Mouse (Mus musculus) right cerebral cortex, adult 2 months (tissue): Measurements from ENCODE around the gene Ablim1.
A peak's percentile ranks its signal among the peaks of the same experiment; 100 is the strongest.

ENCODE experiments used
- DNase-seq, 2 experiments: peaks; one replicate each; pipeline ENCODE4 v3.0.0; 2021 to 2022; ENCODE audit warnings: low spot score in 2 of 2

Gene Ablim1

DNA sequence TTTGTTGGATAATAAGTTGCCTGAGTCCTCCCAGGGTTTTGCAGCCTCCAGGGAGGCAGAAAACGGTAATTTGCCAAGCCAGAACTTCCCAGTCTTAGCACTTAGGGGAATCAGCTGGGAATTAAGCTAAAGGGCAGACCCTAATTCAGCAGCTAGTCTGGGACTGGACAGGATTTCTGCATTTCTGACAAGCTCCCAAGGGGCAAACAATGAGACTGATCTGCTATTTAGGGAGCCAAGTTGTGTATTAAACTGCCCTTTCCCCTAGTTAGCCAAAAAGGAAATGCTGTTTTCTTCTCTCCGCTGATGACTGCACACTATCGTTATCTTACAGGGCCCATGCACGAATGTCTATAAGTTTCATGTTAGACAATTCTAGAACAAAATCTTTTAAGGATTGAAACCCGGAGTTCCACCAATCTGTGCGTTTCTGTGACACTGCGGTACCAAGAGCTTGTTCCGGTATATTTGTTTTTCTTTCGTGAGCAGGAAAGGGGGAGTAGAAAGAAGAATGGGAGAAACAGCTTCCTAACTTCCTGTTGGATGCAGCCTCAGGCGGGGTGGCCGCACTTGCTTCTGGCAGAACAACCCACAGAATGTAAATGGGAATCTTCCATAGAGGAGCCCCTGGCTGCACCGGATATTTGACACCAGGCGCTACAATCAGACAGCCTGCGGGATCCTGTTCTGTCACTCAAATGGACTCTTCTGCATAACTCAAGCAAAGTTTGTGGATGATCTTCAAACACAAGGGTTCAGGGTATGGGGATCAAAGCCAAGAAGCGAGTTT is 297.5 kb downstream of the Ablim1 start:
- DNase-seq: no peak

DNA sequence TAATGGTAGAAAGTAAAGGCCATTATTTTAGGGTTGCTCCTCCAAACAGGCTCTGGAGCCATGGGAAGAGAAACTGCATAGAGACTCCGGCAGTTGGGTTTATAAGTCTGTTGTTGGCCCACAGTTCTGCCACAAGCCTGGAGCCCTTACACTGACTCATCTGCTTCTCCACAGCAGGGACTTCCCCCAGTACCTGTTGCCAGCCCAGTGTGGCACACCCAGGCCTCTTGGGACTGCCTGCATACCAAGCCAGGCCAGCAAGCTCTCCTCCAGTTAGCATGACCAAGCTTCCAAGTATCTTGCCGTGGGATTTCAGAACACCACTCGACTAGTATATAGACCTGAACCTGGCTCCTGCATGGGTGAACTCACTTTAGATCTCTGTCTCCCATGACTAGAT is 299.9 kb downstream of the Ablim1 start:
- DNase-seq: no peak

DNA sequence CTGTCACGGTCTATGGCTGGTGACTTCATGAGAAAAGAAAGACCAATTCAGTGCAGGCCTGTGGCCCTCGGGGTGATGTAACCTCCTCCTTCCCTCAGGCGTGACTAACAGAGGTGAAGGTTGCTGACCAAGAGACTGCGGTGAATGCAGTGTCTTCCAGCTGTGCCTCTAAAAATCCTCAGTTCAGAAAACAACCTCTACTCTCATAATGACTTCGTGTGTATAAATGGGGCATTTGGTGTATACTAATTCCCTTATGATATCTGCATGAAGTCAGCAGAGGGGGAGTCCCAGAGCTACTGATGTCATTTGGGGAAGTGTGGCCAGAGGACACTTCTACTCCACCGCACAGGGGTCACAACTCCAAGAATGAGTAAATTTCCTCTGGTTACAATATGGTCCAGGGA is 301.4 kb downstream of the Ablim1 start:
- no peak for DNase-seq

DNA sequence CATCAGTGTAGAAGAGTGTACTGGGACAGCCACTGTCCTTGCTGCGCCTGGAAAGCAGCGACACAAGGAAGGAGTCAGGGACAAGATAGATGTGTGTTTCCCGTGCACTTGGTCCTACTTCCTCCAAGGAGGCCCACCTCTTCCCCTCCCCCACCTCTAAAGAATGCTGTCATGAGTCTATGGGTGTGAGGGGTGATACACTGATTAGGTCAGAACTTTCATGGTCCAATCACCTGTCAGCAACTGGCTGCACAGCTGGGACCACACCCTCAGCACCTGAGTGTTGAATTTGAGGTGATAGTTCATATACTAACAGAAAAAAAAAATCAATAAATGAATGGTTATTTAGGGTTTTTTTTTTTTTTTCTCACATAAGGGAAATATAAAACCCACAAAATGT is 302.7 kb downstream of the Ablim1 start:
- no peak for DNase-seq

DNA sequence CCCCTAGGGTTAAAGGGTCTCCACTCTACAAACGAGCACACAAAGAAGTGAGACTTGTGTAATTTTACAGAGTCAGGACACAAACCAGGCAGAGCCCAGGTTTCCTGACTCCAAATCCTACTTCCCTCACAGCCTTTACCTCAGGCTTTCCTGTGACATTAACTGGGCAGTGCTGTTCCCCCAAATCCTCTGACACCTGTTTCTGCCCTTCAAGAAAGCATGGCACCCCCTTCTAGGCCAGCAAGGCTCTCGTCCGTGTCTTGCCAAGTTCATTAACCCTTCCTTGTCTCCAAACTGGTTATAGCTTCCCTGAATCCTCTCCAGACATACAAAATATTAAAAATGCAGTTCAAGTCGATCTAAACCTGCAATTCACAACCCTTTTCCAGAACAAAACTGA is 304.7 kb downstream of the Ablim1 start:
- no peak for DNase-seq

DNA sequence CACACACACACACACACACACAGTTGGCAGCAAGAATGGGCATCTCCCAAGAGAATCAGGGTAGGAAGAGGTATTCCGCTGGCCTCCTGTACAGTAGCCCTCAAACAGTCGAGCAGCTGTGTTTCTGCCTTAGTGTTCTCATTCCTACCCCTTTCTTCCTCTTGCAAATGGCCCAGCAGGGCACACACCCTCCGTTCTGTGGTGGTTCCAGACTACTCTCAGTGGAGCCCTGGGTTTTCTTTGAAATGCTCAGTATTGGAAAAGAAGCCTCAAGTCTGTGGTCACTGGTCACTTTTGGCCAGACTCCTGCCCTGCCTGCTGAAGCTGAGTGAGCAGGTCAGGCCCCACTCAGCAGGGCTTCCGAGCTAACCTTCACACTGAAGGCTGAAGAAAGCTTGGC is 305.1 kb downstream of the Ablim1 start:
- DNase-seq: no peak

DNA sequence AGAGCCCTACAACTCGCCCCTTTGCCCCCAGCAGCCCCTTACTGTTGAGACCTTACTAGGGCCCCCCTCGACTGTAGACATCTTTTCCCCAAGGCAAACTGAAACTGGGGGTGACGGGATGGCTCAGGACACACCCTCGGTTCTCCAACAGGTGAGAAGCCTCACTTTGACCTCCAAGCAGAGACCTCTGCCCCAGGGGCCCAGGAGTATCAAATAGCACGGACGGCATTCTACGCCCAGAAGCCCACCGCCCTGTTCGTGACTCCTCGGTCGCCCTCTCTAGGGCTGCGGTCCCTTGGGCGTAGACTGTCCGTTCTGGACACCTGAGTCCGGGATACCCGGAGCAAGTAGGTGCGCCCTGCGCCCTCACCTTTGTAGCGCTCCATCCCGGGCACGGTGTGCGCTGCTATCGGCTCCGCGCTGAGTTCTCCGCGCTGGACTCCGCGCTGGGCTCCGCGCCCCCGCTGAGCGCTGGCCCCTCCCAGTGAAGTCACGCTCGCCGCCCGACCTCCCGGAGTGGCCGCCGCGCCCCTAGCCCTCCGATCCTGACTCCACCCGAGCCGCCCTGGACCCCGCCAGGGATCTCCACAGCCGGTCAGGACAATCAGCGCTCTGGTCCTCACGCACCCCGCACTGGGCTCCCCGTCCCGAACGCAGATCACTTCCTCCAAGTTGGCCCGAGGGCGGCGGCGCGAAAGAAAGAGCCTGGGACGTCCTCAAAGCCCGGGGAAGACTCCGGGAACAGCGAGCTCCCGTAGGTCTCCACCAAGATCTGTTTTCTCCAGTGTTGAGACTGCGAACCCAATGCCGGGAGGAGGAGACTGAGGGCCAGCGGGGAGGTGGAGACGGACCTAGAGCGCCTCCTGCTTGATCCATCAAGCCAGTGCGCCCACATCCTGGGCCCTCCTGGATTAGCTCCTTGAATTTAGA is 306.7 kb downstream of the Ablim1 start, which contains the start of gene Afap1l2:
Afap1l2 (minus strand) TSS at position 448 of the 930 bp plus-strand sequence.
- peak; percentile 27 to 42 for DNase-seq

DNA sequence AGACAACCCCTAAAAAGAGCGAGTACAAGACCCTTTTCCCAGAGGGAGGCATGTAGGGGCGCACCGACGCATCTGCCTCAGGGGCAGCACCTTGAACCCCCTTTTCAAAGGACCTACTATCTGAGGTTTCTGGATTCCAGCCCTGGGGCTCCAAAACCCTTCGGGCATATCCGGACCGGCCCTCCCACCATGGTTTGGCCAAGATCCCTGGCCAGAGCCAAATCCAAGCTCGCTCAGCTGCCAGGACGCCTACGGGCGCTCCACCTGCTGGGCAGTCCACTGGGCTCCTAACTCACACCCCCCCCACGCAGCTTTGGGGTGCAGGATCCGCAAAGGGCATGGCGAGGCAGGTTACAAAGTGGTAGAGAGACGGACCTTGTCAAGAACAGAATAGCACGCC is 307.4 kb downstream of the Ablim1 start:
- DNase-seq: peak; percentile 17 to 40

DNA sequence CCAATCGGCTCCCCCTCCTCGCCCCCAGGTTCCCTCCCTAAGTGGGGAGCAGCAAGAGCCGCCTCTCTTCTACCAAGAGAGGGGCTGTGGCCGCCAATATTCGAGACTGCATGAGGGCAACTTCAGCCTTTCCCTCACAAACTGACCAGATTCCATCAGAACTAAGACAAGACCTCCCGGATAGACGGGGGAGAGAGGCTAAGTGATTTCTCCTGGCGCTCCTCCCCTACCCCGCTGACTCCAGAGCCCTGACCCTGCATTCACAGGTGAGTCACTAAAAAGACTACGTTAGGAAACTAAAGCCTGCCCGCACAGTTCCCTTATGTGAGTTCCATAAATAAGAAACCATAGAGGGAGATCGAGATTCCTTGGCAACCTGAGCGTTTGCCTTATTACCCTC is 307.9 kb downstream of the Ablim1 start:
- DNase-seq: no peak

DNA sequence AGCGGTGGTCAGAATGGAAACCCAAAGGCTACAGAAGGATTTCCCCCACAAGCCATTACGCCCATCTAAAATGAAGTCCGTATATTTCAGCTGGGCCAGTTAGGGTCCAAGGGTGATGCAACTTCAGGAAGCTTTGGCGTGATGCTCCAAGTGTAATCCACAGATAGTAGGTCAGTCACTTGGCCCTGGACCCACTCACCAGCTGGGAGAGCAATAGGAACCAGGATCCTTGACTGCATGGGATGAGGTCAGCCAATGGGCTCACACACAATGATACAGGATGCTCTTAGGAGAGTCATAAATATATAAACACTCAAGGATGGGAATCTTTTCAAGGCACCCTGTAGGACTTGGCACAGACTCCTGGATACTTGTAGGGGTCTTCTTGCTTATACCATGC is 309.7 kb downstream of the Ablim1 start:
- no peak for DNase-seq

DNA sequence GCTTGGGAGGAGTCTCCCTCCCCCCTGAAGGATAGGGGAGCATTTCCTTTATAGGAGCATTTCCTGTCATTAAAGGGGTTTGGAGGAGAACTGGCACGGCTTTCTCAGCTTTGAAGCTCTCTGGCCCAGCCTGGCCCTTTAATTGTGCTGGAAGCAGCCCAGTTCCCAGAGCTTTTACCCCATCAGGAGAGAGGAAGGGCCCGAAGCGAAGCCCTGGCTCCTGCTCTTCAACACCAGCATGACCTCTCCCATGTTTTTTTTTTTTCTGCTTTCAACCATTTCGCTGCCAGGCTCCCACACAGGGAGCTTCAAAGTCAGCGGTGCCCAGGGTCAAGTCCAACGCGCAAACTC is 311.3 kb downstream of the Ablim1 start:
- DNase-seq: no peak

DNA sequence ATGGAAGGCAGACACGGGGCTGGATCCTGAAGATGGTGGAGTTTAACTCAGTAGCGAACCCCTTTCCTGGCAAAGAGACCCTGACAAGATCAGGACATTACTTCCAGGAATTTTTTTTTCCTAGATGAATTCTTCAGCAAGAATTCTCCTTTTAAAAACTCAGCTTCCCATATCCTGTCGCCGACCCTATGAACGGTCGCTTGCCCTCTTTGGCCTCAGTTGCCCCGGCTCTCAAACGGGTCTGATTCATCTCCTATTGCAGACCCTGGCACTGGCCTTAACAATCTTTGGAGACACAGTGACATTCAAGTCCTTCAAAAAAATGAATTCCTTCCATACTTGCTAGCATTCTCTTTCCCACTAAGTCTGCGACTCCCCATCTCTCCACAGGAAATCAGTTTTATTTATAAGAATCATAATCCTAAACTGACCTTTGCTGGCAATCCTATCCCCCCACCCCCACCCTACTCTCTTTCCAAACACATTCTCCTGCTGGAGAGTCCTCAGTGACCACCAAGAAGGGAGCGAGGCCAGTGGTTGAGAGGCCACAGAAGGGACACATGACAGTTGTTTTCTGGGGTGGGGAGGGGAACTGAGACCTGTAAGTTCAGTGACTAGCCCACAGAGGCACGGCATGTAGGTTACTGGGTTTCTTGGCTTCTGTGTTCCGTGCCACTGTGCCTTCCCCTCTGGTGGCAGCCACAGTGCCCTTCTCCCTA is 311.8 kb downstream of the Ablim1 start:
- no peak for DNase-seq

DNA sequence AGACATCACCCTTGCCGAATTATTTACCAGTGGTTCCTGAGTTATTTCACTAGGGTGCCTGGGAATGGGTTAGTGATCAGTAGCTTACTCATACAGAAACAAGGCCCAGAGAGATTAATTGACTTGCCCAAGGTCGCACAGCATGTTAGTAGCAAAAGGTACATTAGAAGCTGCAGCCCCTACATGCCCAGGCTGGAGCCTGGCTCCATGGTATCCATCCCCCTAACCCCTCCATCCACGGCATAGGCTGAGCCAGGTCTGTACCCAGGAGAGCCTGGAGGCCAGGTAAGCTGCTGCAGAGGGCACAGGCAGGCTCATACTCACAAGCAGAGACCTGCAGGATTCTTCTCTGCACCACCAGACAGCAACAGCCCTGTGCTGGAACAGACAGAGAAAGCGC is 312.8 kb downstream of the Ablim1 start:
- no peak for DNase-seq

DNA sequence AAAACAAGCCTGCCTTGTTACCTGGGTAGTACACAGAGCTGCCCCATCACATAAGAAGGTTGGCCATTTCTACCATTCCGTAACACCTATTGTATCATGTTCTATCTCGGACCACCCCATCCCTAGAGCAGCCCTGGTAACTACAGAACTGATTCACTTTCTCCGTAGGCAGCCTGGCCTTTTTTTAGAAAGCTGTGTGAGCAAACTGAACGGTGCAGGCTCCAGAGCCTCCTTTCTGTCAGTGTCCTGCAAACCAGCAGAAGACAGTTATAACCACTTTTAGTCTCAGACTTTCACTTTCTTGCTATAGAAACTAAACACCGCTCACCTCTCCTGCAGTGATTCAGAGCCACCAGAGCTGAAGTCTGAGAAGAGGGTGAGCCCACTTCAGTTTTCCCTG is 314.1 kb downstream of the Ablim1 start:
- DNase-seq: no peak

DNA sequence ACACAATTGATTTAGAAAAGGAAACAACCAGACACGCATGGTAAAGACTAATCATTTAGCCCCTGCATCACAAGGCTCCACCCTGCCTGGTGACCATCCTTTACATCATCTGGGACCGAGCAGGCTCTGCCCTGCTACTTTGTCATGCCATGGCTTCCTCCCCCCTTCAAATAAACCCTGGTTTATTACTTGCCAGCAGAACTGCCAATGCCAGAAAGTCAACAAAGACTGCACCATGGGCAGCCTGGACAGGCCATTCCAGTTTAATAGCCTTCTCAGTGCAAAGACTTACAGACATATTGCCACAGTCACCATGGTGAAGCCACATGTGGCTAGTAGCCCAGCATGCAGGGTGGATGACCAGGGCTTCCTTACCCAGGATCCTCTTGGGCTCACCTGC is 314.9 kb downstream of the Ablim1 start:
- DNase-seq: no peak

DNA sequence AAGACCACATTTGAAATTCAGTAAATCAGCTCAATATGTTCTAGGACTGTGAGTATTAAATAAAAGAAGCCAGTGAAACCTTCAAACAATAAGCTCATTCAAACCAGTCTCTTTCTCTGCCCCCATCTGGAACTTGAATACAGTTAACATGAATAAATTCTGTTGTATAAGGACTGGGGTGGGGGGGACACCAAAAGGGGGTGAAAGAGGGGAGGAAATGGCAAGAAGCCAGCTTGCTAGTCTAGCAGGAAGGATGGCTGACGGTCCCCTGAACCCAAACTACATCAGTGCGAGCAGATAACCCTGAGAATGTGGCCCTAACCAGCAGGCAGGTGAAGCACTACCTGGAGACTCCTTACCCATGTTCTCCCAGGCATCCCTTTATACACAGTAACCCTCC is 315.8 kb downstream of the Ablim1 start:
- no peak for DNase-seq

DNA sequence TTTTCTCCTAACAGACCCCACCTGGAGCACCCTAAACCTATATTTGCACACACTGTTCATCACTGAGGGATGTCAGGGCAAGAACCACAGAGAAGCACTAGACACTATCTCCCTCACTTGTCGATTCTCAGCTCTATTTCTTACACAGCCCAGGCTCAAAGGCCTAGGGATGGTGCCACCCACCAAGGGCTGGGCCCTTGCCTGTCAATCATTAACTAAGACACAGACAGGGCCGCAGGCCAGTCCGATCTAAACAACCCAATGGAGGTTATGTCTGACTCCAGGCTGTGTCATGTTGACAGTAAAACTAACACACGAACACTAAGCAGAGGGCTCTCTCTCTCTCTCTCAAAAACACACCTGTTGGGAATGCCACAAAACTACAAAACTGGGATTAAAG is 316.4 kb downstream of the Ablim1 start:
- no peak for DNase-seq

DNA sequence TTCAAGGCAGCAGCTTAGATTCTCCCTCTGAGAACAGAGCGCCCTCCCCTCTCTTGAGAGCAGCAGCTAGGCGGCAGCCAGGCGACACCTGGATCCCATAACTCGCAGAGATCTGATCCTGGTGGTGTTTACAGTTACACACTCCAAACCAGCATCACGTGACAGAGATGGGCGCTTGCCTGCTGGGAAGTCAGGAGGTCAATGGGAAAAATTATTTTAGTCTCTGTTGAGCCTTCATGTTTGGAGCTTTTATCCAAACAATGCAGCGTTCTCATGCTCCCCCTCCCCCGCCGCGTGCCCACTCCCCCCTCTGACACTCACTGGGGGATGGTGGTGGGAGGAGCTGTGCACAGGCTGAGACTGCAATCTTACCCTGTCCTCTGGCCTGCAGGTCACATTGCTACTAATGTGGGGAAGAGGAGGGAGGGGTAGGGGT is 317.5 kb downstream of the Ablim1 start:
- no peak for DNase-seq

DNA sequence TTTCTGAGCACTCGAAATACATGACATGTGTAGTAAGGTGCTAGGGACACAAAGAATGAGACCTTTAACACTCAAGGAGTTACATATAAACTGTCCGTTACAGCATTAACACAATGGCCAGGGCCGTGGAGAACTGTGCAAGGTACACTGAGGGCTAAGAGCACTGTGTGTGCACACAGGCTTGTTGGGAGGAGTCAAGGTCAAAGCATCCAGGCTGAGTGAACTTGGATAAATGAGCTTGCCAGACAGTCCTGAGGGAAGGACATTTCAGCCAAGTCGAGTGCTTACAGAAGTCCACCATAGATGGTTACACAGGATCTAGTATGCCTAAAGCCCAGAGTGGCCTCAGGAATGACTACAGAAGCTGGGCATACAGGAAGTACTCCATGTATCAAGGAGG is 319.3 kb downstream of the Ablim1 start:
- no peak for DNase-seq

DNA sequence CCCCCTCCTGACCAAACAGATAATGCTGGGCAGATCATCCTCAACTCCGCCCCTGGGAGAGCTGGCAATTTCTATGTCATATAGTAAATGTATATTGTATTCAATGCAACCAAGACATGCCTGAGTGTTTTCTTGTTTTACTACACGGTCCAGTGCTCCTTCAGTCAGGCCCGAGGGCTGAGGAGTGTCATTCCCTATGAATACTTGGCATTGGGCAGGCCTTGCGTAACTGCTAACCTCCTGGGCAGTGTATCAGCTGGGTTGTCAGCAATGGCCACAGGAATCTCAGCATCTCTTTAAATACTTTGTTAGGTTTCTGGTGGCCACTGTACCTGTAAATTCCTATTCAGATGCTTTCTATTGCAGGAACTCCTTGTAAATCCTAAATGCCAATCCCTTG is 320.1 kb downstream of the Ablim1 start:
- DNase-seq: no peak

DNA sequence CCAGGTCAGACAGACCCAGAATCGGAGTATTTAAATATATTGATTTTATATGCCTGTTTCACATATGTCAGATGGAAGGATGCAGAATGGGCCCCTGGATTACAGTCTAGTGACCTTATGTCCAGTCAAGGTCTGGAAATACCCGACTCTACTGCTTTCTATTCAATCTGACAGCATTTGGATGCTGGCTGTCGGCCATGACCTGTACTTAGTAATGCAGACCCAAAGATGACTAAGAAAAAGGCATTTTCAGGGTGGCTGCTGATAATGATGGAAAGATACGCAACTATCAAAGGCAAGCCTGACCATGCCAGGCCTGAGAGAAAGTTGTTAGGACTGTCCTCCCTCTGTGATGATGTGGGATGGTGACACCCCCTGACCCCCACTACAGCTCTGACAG is 321.0 kb downstream of the Ablim1 start:
- DNase-seq: no peak

DNA sequence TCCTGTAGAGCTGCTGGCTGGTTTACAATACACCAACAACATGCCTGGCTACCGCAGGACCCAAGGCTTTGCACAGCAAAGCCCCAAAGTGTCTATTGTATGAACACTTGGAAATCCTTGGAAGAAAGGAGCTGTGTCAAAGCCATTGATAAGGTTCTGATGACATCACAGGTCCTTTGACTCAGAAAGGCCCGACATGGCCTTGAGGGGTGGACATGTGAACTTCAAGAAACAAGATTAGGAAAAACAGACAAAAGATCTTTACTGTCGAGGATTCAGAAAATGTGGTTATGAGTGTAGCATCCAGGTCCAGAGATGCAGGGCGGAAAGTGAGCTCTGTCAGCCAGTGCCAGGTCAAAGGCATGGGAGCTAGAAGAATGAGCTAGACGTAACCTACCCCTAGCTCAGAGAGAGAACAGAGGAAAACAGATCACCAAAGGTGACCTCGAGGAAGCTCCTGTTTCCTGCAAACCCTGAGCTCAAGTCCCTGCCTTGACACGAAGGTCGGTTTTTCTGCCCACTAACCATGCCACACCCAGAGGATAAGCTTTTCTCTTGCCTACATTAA is 321.7 kb downstream of the Ablim1 start:
- DNase-seq: no peak
